Mouse (Mus musculus) embryonic facial prominence, embryonic 13.5 days (tissue): ENCODE results near the gene Scp2. TPM values are rescaled to one million over a fixed set of nuclear protein-coding genes. Genes with fewer than 3 reads are reported as not detected.
"Not testable (repeated sequence)": the region's sequence is repeated elsewhere in the genome, so short reads cannot be mapped to it uniquely, and the experiment has no call there.

Experiments
- ATAC-seq: fragments of 200-750 bp; cut with Nextera tagmentation; 2 replicates; pipeline ENCODE4 v1.8.0; 2017; ENCODE audit warnings: low read depth; ENCODE audit not compliant: insufficient number of reproducible peaks, insufficient read depth, low FRiP score, low TSS enrichment
- H3K27ac ChIP-seq: fragments of 300-500 bp; sonication (generic); 2 replicates; pipeline ENCODE4 v1.5.1; 2015; ENCODE audit warnings: moderate library complexity, mild to moderate bottlenecking, inconsistent platforms
- H3K27me3 ChIP-seq: fragments of 300-500 bp; sonication (generic); 2 replicates; pipeline ENCODE4 v1.6.1; 2015; ENCODE audit warnings: mild to moderate bottlenecking, inconsistent platforms
- H3K36me3 ChIP-seq: fragments of 300-500 bp; sonication (generic); 2 replicates; pipeline ENCODE4 v1.6.1; 2015; ENCODE audit warnings: mild to moderate bottlenecking, inconsistent platforms
- H3K4me1 ChIP-seq: fragments of 300-500 bp; sonication (generic); 2 replicates; pipeline ENCODE4 v1.6.1; 2015; ENCODE audit warnings: inconsistent platforms
- H3K4me2 ChIP-seq: fragments of 300-500 bp; sonication (generic); 2 replicates; pipeline ENCODE4 v1.6.1; 2015; ENCODE audit warnings: moderate library complexity, mild to moderate bottlenecking, inconsistent platforms
- H3K4me3 ChIP-seq: fragments of 300-500 bp; sonication (generic); 2 replicates; pipeline ENCODE4 v1.5.1; 2015; ENCODE audit warnings: mild to moderate bottlenecking, inconsistent platforms
- H3K9ac ChIP-seq: fragments of 300-500 bp; sonication (generic); 2 replicates; pipeline ENCODE4 v1.6.1; 2015; ENCODE audit warnings: mild to moderate bottlenecking, inconsistent platforms
- H3K9me3 ChIP-seq: fragments of 300-500 bp; sonication (generic); 2 replicates; pipeline ENCODE4 v1.6.1; 2016; ENCODE audit warnings: inconsistent platforms
- WGBS: fragments of 180-500 bp; shearing (Covaris S2); methylation state at CpG from one replicate; pipeline ENCODE4 v1.1.7; 2015; ENCODE audit warnings: mixed read lengths; 5-methylcytosine and 5-hydroxymethylcytosine counted together
- polyA plus RNA-seq: library from polyadenylated mRNA; unstranded; fragments of >200 nt; fragmentation: Nextera tagmentation; extraction: Ambion mirVana; gene quantifications from 2 replicates; pipeline ENCODE4 v1.2.1, GENCODE M21; 2015

The Scp2 gene
- 176 and 190 TPM in 2 replicates for polyA plus RNA-seq

DNA sequence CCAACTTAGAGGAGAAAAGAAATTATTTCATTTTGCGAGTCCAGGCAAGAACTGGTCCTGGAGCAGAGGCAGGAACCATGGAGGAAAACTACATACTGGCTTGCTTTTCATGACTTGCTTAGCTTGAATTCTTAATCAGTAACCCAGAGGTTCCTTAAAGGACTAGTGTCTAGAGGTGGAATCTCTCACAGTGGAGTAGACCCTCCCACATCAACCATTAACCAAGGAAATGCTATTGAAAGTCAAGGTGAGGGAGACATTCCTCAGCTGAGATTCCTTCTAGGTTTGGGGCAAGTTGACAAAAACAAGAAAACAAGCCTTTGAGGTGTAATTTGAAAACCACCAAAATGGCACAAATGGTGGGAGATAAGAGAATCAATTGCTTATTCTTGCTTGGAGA, at the start of gene Scp2:
TSS of gene Scp2 (minus strand) at position 119 of the 400 bp plus-strand sequence.
- no peak within 1 kb of the TSS for H3K4me2 ChIP-seq
- no peak for ATAC-seq
- H3K27me3 ChIP-seq: no peaks in the 10 kb centered on the region
- H3K36me3 ChIP-seq: no peaks in the 10 kb centered on the region
- no peak within 1 kb of the TSS for H3K4me3 ChIP-seq
- no peak within 1 kb of the TSS for H3K27ac ChIP-seq
- H3K9me3 ChIP-seq: 0 out of 2 replicates have a peak, but pooled peaks cover 5% of the 10 kb centered on the region
- no peaks in the 10 kb centered on the region for H3K4me1 ChIP-seq
- no peak within 1 kb of the TSS for H3K9ac ChIP-seq
- 75% methylated on average over 1 of the region's 1 CpGs for WGBS

DNA sequence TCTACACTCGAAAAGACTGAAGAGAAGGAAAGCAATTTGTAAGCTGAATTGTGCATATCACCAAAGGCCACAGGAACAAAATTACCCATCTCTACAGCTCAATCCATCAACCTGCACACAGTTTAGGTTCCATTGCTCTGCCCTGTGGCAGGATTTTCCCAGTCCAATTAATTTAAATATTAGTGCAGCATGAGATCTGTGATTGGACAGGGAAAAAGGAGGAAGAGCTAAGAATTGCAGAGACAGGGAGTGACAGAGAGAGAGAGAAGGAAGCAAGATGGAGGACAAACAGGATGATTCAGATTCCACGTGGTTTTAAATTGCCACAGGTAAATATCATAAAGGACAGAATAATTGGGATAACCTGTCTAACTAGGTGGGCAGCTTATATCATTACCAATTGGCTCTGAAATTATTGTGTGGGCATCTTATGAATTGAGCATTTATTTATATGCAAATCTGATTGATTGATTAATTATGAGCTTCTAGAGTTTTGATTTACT, 48.1 kb upstream of the Scp2 start:
- H3K4me3 ChIP-seq: no peak overlapping the region
- no peaks in the 10 kb centered on the region for H3K36me3 ChIP-seq
- no peak overlapping the region for H3K9ac ChIP-seq
- ATAC-seq: no peak
- no peak overlapping the region for H3K4me2 ChIP-seq
- WGBS: 71% methylated on average over 2 of the region's 2 CpGs
- H3K27ac ChIP-seq: no peak overlapping the region
- peaks cover 5% of the 10 kb centered on the region; the same call in 1 of the 2 replicates for H3K4me1 ChIP-seq
- H3K27me3 ChIP-seq: no peaks in the 10 kb centered on the region
- H3K9me3 ChIP-seq: no peaks in the 10 kb centered on the region

GRCm38 (mm10) chr4:108182278-108182677, 37.5 kb upstream of the Scp2 start:
- no peak for ATAC-seq
- Histone ChIP-seq H3K9ac (no peak overlapping the region), H3K4me2 (no peak overlapping the region), H3K9me3 (no peaks in the 10 kb centered on the region), H3K36me3 (peaks cover 16% of the 10 kb centered on the region; the same call in 1 of the 2 replicates), H3K27me3 (no peaks in the 10 kb centered on the region), H3K4me1 (no peaks in the 10 kb centered on the region), H3K27ac (no peak overlapping the region), H3K4me3 (no peak overlapping the region)
- WGBS: 43% methylated on average over 1 of the region's 1 CpGs

DNA sequence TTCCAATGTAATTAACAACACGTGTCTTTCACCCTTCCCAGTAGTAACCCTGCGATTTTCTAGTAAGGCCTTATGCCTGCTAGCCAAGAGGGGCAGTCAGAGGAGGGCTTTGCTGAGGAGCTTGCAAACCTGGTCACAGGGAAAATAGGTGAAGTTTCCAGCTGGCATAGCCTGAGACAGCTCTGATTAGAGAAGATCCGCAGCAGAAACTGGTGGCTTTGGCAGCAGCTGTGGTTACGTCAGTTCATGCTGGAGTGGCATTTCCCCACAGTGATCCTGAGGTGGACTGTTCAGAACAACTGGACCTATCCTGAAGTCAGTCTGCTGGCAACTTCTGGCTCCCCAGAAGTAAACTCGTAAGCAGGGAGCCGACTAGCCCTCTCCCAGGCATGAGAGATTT, 23.3 kb upstream of the Scp2 start:
- Histone ChIP-seq H3K4me2 (no peak overlapping the region), H3K4me1 (0 out of 2 replicates have a peak, but pooled peaks cover 4% of the 10 kb centered on the region), H3K36me3 (peaks cover 28% of the 10 kb centered on the region), H3K4me3 (no peak overlapping the region), H3K27me3 (peaks cover 12% of the 10 kb centered on the region), H3K27ac (peak overlapping the region; percentile 7; the same call in 1 of the 2 replicates), H3K9ac (no peak overlapping the region), H3K9me3 (no peaks in the 10 kb centered on the region)
- 68% methylated on average over 6 of the region's 6 CpGs for WGBS
- ATAC-seq: no peak

GRCm38 (mm10) chr4:108166874-108167273, 22.1 kb upstream of the Scp2 start:
- no peak overlapping the region for H3K4me2 ChIP-seq
- peaks cover 22% of the 10 kb centered on the region for H3K36me3 ChIP-seq
- no peak overlapping the region for H3K27ac ChIP-seq
- H3K9ac ChIP-seq: no peak overlapping the region
- peaks cover 12% of the 10 kb centered on the region for H3K27me3 ChIP-seq
- no peak for ATAC-seq
- no peaks in the 10 kb centered on the region for H3K9me3 ChIP-seq
- 0 out of 2 replicates have a peak, but pooled peaks cover 4% of the 10 kb centered on the region for H3K4me1 ChIP-seq
- 80% methylated on average over 4 of the region's 4 CpGs for WGBS
- H3K4me3 ChIP-seq: no peak overlapping the region

DNA sequence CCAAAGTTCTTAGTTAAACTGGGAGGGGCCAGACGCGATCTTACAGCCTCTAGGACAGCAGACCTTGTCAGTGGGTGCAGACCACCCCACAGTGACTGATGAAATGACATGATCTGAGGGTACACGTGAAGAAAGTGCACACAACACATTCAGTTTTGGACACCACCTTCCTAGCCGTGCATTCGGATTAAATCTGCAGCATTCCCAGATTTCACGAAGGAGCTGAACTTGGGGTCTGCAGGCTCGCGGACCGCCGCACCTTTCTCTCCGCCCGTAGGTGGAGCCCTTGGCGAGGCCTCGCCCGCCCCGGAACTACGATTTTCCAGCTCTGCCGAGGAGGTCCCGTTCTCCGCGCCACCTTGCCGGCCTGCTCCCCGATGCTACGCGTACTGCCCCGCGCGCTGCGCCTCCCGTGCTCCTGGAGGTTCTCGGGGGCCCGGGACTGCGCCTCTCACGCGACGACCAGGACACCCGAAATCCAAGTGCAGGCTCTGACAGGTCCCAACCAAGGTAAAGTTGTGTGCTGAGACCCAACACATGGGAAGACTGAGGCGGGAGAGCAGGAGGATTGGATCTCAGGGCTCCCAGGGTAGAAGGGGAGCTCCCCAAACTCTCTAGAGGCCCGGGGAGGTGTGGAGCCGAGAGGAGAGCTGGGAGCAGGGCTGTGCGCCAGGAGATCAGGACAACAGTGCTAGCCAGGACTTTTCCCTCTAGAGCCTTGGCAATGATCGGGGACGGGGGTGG, 20.5 kb upstream of the Scp2 start, which contains the start of gene Echdc2:
TSS of gene Echdc2 (plus strand) at position 286 of the 744 bp plus-strand sequence.
- peak within 1 kb of the TSS; percentile 93 for H3K4me2 ChIP-seq
- H3K4me3 ChIP-seq: peak within 1 kb of the TSS; percentile 71
- H3K9me3 ChIP-seq: no peaks in the 10 kb centered on the region
- WGBS: 1% methylated on average over 43 of the region's 43 CpGs
- ATAC-seq: no peak
- H3K36me3 ChIP-seq: peaks cover 9% of the 10 kb centered on the region; the same call in 1 of the 2 replicates
- peaks cover 12% of the 10 kb centered on the region for H3K27me3 ChIP-seq
- H3K9ac ChIP-seq: peak within 1 kb of the TSS; percentile 86
- no peak within 1 kb of the TSS for H3K27ac ChIP-seq
- 0 out of 2 replicates have a peak, but pooled peaks cover 4% of the 10 kb centered on the region for H3K4me1 ChIP-seq

DNA sequence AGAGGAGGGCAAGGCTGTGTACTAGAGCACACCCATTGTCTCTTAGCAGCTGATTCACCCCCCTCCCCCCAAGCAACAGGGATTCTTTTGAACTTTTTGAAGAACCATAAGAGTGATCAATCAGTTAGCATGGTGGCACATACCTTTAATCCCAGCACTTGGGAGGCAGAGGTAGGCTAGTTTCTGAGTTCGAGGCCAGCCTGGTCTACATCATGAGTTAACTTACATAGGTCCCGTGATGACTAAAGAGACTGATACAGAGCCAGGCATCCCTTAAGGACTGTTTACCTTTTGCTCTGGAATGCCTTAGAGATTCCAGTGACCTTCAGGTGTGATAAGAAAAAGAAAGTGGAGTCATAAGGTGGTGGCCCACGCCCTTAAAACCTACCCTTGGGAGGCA, 18.5 kb upstream of the Scp2 start:
- 85% methylated on average over 3 of the region's 3 CpGs for WGBS

DNA sequence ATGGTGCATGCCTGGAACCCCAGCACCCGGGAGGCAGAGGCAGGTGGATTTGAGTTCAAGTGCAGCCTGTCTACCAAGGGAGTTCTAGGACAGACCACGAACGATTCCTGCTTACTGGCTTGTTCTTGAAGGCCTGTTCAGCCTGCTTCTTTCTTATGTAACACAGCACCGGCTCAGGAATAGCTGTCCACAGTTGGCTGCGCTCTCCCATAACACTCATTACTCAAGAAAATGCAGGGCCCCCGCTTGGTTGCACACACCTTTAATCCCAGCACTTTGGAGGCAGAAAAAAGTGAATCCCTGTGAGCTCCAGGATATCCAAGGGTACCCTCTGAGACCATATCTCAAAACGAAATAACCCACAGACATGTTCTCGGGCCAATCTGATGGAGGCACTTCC, 17.1 kb upstream of the Scp2 start:
- no peak overlapping the region for H3K4me3 ChIP-seq
- H3K4me1 ChIP-seq: 0 out of 2 replicates have a peak, but pooled peaks cover 4% of the 10 kb centered on the region
- no peaks in the 10 kb centered on the region for H3K9me3 ChIP-seq
- H3K36me3 ChIP-seq: no peaks in the 10 kb centered on the region
- WGBS: 91% methylated on average over 8 of the region's 8 CpGs
- no peak for ATAC-seq
- H3K4me2 ChIP-seq: no peak overlapping the region
- H3K27me3 ChIP-seq: peaks cover 12% of the 10 kb centered on the region
- H3K27ac ChIP-seq: no peak overlapping the region
- no peak overlapping the region for H3K9ac ChIP-seq

More for the DNA sequence above, 18.5 kb upstream of the Scp2 start:
- no peak overlapping the region for H3K9ac ChIP-seq
- 0 out of 2 replicates have a peak, but pooled peaks cover 4% of the 10 kb centered on the region for H3K4me1 ChIP-seq
- peaks cover 12% of the 10 kb centered on the region for H3K27me3 ChIP-seq
- H3K4me2 ChIP-seq: no peak overlapping the region
- no peak overlapping the region for H3K4me3 ChIP-seq
- H3K27ac ChIP-seq: no peak overlapping the region
- no peaks in the 10 kb centered on the region for H3K9me3 ChIP-seq
- no peak for ATAC-seq
- H3K36me3 ChIP-seq: no peaks in the 10 kb centered on the region

DNA sequence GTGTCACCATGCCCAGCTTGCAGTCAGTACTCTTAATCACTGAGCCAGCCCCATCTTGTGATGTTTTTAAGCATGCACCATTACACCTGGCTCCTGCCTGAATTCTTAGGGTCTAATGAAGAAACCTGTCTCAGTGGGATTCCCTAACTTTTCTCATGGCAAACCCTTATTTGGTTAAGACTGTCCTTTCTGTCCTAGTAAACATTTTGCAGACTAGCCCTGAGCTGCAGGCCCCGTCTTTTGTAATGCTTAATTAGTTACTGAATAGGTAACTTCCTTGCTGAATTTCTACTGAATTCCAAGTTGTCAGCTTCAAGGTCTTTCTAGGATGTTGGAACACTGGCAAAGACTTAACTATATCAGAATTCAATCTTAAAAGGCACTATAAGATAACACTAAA, 10.3 kb upstream of the Scp2 start:
- H3K4me1 ChIP-seq, H3K27me3 ChIP-seq, H3K27ac ChIP-seq, H3K36me3 ChIP-seq, H3K9ac ChIP-seq, H3K4me2 ChIP-seq, H3K9me3 ChIP-seq, ATAC-seq, H3K4me3 ChIP-seq: not testable (repeated sequence)
- WGBS: 79% methylated on average over 1 of the region's 1 CpGs

- ATAC-seq, H3K4me3 ChIP-seq, H3K27ac ChIP-seq, H3K4me2 ChIP-seq, H3K9me3 ChIP-seq, H3K36me3 ChIP-seq, H3K27me3 ChIP-seq, H3K9ac ChIP-seq, H3K4me1 ChIP-seq: not testable (repeated sequence)
- WGBS: 30% methylated on average over 3 of the region's 3 CpGs
Measured at GRCm38 (mm10) chr4:108145554-108145953, 756 bp upstream of the Scp2 start.

DNA sequence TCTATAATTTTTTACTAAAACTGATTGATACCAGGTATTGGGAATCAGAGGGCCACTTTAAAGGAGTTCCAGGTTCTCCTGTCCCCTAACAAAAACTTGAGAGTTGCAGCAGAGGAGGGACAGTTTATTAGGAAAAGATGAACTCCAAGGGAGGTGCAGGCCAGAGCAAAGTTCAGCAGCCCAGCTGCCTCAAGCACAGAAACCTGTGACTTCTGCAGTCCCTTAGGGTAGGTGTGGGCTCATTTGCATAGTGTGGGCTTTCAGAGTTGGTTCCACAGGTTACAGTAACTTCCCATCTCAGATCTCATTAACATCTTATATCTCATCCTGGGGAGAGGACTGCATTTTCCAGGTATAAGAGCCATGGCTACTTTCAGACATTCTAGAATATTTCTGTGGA, 1.0 kb downstream of the Scp2 start:
- Histone ChIP-seq H3K27ac (no peak overlapping the region), H3K36me3 (no peaks in the 10 kb centered on the region), H3K9me3 (0 out of 2 replicates have a peak, but pooled peaks cover 5% of the 10 kb centered on the region), H3K9ac (no peak overlapping the region), H3K27me3 (no peaks in the 10 kb centered on the region), H3K4me1 (no peaks in the 10 kb centered on the region), H3K4me3 (no peak overlapping the region), H3K4me2 (no peak overlapping the region)
- no peak for ATAC-seq

DNA sequence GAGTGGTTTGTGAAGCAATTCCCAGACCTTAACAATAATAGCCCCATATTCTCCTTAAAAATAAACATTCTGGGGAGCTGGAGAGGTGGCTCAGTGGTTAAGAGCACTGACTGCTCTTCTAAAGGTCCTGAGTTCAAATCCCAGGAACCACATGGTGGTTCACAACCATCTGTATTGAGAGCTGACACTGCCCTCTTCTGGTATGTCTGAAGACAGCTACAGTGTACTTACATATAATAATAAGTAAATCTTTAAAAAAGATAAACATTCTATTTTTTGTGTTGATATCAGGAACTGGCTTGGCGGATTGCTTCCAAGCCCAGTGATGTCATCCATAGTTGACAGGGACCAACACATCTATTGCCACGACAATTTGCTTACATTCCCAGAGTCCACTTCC, 1.6 kb downstream of the Scp2 start:
- not testable (repeated sequence) for H3K9ac ChIP-seq, H3K27me3 ChIP-seq, H3K4me1 ChIP-seq, H3K4me2 ChIP-seq, H3K36me3 ChIP-seq, H3K9me3 ChIP-seq, ATAC-seq, H3K27ac ChIP-seq, H3K4me3 ChIP-seq
- 89% methylated on average over 2 of the region's 2 CpGs for WGBS
